Mouse (Mus musculus) heart, embryonic 16.5 days (tissue): ENCODE results near the gene Haus4. TPM values are rescaled to one million over a fixed set of nuclear protein-coding genes. Genes with fewer than 3 reads are reported as not detected.
A peak's percentile ranks its signal among the peaks of the same experiment; 100 is the strongest.

ENCODE experiments used
- ATAC-seq: fragments of 200-750 bp; cut with Nextera tagmentation; replicated peaks from 2 replicates; pipeline ENCODE4 v1.8.0; 2017; ENCODE audit warnings: moderate number of reproducible peaks; ENCODE audit not compliant: insufficient read depth, low FRiP score; ENCODE audit errors: extremely low read depth
- H3K27ac ChIP-seq: fragments of 300-500 bp; sonication (generic); 2 replicates; pipeline ENCODE4 v1.5.1; 2014; ENCODE audit warnings: mild to moderate bottlenecking, low read length, control low read depth, moderate library complexity
- H3K27me3 ChIP-seq: fragments of 300-500 bp; sonication (generic); 2 replicates; pipeline ENCODE4 v1.6.1; 2014; ENCODE audit warnings: low read length, mixed read lengths; ENCODE audit not compliant: control insufficient read depth, insufficient read depth
- H3K36me3 ChIP-seq: fragments of 300-500 bp; sonication (generic); 2 replicates; pipeline ENCODE4 v1.6.1; 2014; ENCODE audit not compliant: control insufficient read depth, insufficient read depth
- H3K4me1 ChIP-seq: fragments of 300-500 bp; sonication (generic); 2 replicates; pipeline ENCODE4 v1.6.1; 2014; ENCODE audit warnings: low read length, mixed read lengths; ENCODE audit not compliant: control insufficient read depth, insufficient read depth
- H3K4me2 ChIP-seq: fragments of 300-500 bp; sonication (generic); 2 replicates; pipeline ENCODE4 v1.6.1; 2014; ENCODE audit warnings: low read depth, mild to moderate bottlenecking, control low read depth, low read length
- H3K4me3 ChIP-seq: fragments of 300-500 bp; sonication (generic); 2 replicates; pipeline ENCODE4 v1.5.1; 2014; ENCODE audit warnings: mild to moderate bottlenecking, control low read depth, low read length
- H3K9ac ChIP-seq: fragments of 300-500 bp; sonication (generic); 2 replicates; pipeline ENCODE4 v1.6.1; 2014; ENCODE audit warnings: low read length, control low read depth
- H3K9me3 ChIP-seq: fragments of 300-500 bp; sonication (generic); replicated peaks from 2 replicates; pipeline ENCODE4 v1.6.1; 2016; ENCODE audit warnings: low read length; ENCODE audit not compliant: control insufficient read depth
- WGBS: fragments of 180-500 bp; shearing (Covaris S2); extraction: QIAGEN DNeasy Blood & Tissue Kit; methylation state at CpG from one replicate; pipeline ENCODE4 v1.1.7; 2014; 5-methylcytosine and 5-hydroxymethylcytosine counted together
- polyA plus RNA-seq: library from polyadenylated mRNA; unstranded; fragments of >200 nt; fragmentation: Nextera tagmentation; extraction: Ambion mirVana; gene quantifications from 2 replicates; pipeline ENCODE4 v1.2.1, GENCODE M21; 2015

Gene Haus4
- polyA plus RNA-seq, 1 experiment from 2014 or later, result 47.0 TPM

DNA sequence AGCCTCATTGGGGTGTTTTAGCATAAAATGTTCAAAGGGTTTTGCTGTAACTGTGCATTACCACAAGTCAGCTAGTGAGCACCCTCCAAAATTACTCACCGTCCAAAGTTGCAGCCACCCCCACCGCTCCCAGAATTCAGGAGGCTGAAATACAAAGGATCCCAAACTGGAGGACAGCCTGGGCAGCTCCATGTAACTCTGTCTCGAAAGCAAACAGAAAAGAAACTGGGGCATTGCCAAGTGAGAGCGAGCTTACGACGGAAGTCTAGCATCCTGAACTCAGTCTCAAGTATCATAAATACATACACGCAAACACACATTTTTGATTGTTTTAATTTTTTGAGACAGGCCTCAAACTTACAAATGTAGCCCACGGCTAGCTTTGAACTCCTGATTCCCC is 2.9 kb upstream of the Haus4 start:
- no peaks in the 10 kb centered on the region for H3K36me3 ChIP-seq
- H3K9ac ChIP-seq, result no peak overlapping the region
- H3K9me3 ChIP-seq, result no peaks in the 10 kb centered on the region
- H3K27ac ChIP-seq, result no peak overlapping the region
- H3K27me3 ChIP-seq, result no peaks in the 10 kb centered on the region; the same call in 1 of the 2 replicates
- ATAC-seq, result no peak
- H3K4me2 ChIP-seq, result no peak overlapping the region
- peaks cover 5% of the 10 kb centered on the region for H3K4me1 ChIP-seq
- no peak overlapping the region for H3K4me3 ChIP-seq
- 71% methylated on average over 8 of the region's 8 CpGs for WGBS

GRCm38 (mm10) chr14:54553454-54553974 is 902 bp downstream of the Haus4 start:
- ATAC-seq, result no peak
- peak overlapping the region; percentile 88 for H3K27ac ChIP-seq
- no peaks in the 10 kb centered on the region for H3K27me3 ChIP-seq
- H3K4me3 ChIP-seq, result peak overlapping the region; percentile 64
- no peaks in the 10 kb centered on the region for H3K9me3 ChIP-seq
- WGBS, result 4% methylated on average over 21 of the region's 21 CpGs
- H3K4me2 ChIP-seq, result peak overlapping the region; percentile 86
- H3K4me1 ChIP-seq, result peaks cover 5% of the 10 kb centered on the region
- H3K9ac ChIP-seq, result peak overlapping the region; percentile 84
- peaks cover 26% of the 10 kb centered on the region for H3K36me3 ChIP-seq

GRCm38 (mm10) chr14:54544703-54545102 is 9.7 kb downstream of the Haus4 start:
- WGBS, result 82% methylated on average over 5 of the region's 5 CpGs
- Histone ChIP-seq H3K27me3 (no peaks in the 10 kb centered on the region), H3K4me3 (no peak overlapping the region), H3K4me1 (no peaks in the 10 kb centered on the region), H3K9ac (no peak overlapping the region), H3K36me3 (peaks cover 53% of the 10 kb centered on the region), H3K4me2 (no peak overlapping the region), H3K27ac (no peak overlapping the region), H3K9me3 (no peaks in the 10 kb centered on the region)
- ATAC-seq, result no peak

GRCm38 (mm10) chr14:54540771-54541170 is 13.6 kb downstream of the Haus4 start:
- no peaks in the 10 kb centered on the region for H3K4me1 ChIP-seq
- WGBS, result 63% methylated on average over 11 of the region's 11 CpGs
- H3K4me3 ChIP-seq, result no peak overlapping the region
- ATAC-seq, result no peak
- no peak overlapping the region for H3K4me2 ChIP-seq
- no peak overlapping the region for H3K9ac ChIP-seq
- no peaks in the 10 kb centered on the region for H3K9me3 ChIP-seq
- H3K27ac ChIP-seq, result no peak overlapping the region
- H3K27me3 ChIP-seq, result no peaks in the 10 kb centered on the region
- peaks cover 21% of the 10 kb centered on the region for H3K36me3 ChIP-seq

DNA sequence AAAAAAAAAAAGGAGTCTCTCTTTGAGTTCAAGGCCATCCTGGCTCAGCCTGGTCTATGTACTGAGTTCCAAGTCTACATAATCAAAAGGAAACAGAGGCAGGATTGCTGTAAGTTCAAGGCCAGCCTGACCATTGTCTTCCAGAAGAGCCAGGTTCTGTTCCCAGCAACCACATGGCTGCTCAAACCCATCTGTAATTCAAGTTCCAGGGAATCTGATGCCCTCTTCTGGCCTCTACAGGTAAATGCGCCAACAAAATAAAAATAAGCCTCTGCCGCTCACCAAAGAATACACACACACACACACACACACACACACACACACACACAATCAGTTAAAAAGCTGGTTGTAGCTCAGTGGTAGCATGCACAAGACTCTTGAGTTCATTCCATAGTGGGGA is 15.8 kb downstream of the Haus4 start:
- Histone ChIP-seq H3K9me3 (no peaks in the 10 kb centered on the region), H3K4me3 (no peak overlapping the region), H3K4me1 (no peaks in the 10 kb centered on the region), H3K9ac (no peak overlapping the region), H3K36me3 (peaks cover 11% of the 10 kb centered on the region), H3K27ac (no peak overlapping the region), H3K4me2 (no peak overlapping the region), H3K27me3 (no peaks in the 10 kb centered on the region)
- no peak for ATAC-seq
- WGBS, result 90% methylated on average over 2 of the region's 2 CpGs

DNA sequence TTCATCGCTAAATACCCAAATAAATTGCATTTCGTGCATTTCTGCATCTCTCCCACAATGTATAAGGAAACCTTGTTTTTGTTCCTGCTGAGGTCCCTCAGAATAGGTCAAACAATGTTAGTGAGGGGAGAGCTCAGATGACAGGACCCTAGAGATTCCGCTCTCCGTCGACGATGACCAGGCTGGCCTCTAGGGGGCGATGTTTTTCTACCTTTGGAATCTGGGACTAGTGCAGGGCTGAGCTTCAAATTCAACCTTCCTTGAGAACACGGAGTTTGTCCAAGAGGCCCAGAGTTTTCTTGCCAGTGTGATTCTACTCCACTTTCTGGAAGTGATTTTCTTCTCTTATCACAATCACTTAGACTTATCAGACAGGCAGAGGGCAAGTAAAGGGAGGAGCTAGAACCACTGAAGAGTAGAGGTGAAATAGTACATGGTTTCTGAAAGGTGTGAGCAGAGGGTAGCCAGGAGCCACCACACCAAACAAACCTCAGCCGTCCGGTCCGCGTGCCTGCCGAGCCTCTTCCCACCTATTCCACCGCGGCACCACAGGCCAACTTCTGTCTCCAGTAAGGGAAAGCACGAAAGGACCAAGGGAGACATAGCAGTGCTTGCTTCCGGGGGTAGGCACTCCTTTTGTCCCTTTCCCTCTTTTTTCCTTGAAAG is 25.8 kb downstream of the Haus4 start:
- Histone ChIP-seq H3K9ac (peak overlapping the region; percentile 11; the same call in 1 of the 2 replicates), H3K9me3 (no peaks in the 10 kb centered on the region), H3K4me2 (no peak overlapping the region), H3K4me3 (no peak overlapping the region), H3K36me3 (no peaks in the 10 kb centered on the region), H3K27ac (no peak overlapping the region), H3K4me1 (peaks cover 7% of the 10 kb centered on the region), H3K27me3 (no peaks in the 10 kb centered on the region)
- peak; percentile 81 for ATAC-seq
- 14% methylated on average over 17 of the region's 17 CpGs for WGBS

DNA sequence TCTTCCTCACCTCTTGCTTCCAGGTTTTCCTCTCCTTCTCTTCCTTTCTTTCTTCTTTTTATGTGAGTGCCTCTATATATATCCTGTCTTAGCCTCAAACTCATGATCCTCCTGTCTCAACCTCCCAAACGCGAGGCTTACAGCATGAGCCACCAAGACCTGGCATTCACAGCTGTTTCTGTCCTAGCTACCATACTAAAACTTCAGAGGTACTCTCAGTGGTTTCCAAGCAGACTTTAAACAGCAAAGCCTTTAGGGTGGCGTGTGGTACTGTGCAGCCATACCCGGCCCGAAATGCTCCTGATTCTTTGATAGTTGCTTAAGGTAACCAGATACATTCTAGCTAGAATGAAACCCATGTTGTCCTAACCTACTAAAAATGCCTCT is 26.4 kb downstream of the Haus4 start:
- Histone ChIP-seq H3K4me2 (peak overlapping the region; percentile 70), H3K27ac (no peak overlapping the region), H3K36me3 (no peaks in the 10 kb centered on the region), H3K27me3 (no peaks in the 10 kb centered on the region), H3K4me1 (peaks cover 7% of the 10 kb centered on the region), H3K9ac (no peak overlapping the region), H3K9me3 (no peaks in the 10 kb centered on the region), H3K4me3 (no peak overlapping the region; the same call in 1 of the 2 replicates)
- peak; percentile 18; the same call in 1 of the 2 replicates for ATAC-seq
- 19% methylated on average over 5 of the region's 5 CpGs for WGBS

GRCm38 (mm10) chr14:54527227-54528006 is 27.0 kb downstream of the Haus4 start:
- H3K9me3 ChIP-seq, result no peaks in the 10 kb centered on the region
- H3K4me1 ChIP-seq, result peaks cover 7% of the 10 kb centered on the region
- ATAC-seq, result peak; percentile 45; the same call in 1 of the 2 replicates
- peak overlapping the region; percentile 41 for H3K4me3 ChIP-seq
- under 1% methylated on average over 18 of the region's 18 CpGs for WGBS
- H3K27me3 ChIP-seq, result no peaks in the 10 kb centered on the region
- H3K9ac ChIP-seq, result peak overlapping the region; percentile 62
- peak overlapping the region; percentile 70 for H3K4me2 ChIP-seq
- no peak overlapping the region for H3K27ac ChIP-seq
- H3K36me3 ChIP-seq, result no peaks in the 10 kb centered on the region

GRCm38 (mm10) chr14:54523600-54523999 is 30.8 kb downstream of the Haus4 start:
- 38% methylated on average over 6 of the region's 6 CpGs for WGBS
- Histone ChIP-seq H3K9ac (no peak overlapping the region), H3K9me3 (no peaks in the 10 kb centered on the region), H3K4me3 (no peak overlapping the region), H3K27ac (no peak overlapping the region), H3K4me2 (no peak overlapping the region), H3K36me3 (no peaks in the 10 kb centered on the region), H3K27me3 (no peaks in the 10 kb centered on the region), H3K4me1 (peaks cover 6% of the 10 kb centered on the region)
- no peak for ATAC-seq
